Mouse (Mus musculus): ENCODE results near the gene Gm29423. TPM values are rescaled to one million over a fixed set of nuclear protein-coding genes. Genes with fewer than 3 reads are reported as not detected.

Gm29423 gene
- not detected in 2 replicates for polyA plus RNA-seq (2012; rRNA removed; ENCODE audit: low replicate concordance)

GRCm38 (mm10) chrY:70303187-70303586, at the start of gene Gm29423, which contains the start of gene Gm29644:
Gene Gm29423 (minus strand): TSS chrY:70303287.
Gene Gm29644 (minus strand): TSS chrY:70303343.

GRCm38 (mm10) chrY:70273542-70273941, 29.5 kb downstream of the Gm29423 start, which contains the start of gene Gm21118:
Gene Gm21118 (minus strand): TSS chrY:70273642.

Other genes starting within 250 kb of the Gm29423 start
- gene Gm21118, start 29.6 kb downstream of the Gm29423 start, polyA plus RNA-seq (2012; rRNA removed; ENCODE audit: low replicate concordance) = not detected in 2 replicates
- not detected in 2 replicates for gene Gm29644, start 56 bp upstream of the Gm29423 start, polyA plus RNA-seq (2012; rRNA removed; ENCODE audit: low replicate concordance)
- not detected in 2 replicates for gene Gm20888, start 138.6 kb upstream of the Gm29423 start, polyA plus RNA-seq (2012; rRNA removed; ENCODE audit: low replicate concordance)